8 mouse cellular contexts compared by ENCODE assay signal in the genomic region with DNA sequence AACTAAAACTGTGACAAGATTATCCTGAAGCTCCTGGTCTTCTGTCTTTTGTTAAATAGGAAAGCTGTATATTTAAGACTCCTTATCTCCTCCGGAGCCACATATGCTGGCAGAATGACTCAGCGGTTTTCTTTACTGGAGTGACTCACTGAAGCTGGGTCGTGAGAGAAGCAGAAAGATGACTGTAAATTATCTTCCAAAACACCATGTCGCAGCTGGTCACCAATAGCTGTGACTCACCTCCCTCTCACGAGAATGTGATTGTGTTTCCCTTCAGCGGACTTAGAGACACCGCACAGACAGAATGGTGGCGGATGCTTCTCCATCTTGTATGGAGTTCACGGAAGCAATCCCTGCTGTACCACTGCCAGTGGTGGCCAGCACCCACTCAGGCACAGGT. TPM values are rescaled to one million over a fixed set of nuclear protein-coding genes. Genes with fewer than 3 reads are reported as not detected.
DNase-seq lines count a peak whose midpoint lies in the region; ATAC-seq lines count a peak whose summit lies in the region.

No protein-coding gene starts in this region.

- peak; percentile 79 for ATAC-seq in stomach, embryonic 15.5 days (ENCODE audit: insufficient read depth, low FRiP score, low read depth)

- H3K9ac ChIP-seq in stomach, embryonic 15.5 days, result no peak overlapping the region

- 55% methylated on average over 9 of the region's 9 CpGs for WGBS in stomach, embryonic 15.5 days

- no peaks in the 10 kb centered on the region for H3K36me3 ChIP-seq in stomach, embryonic 15.5 days

- no peaks in the 10 kb centered on the region for H3K27me3 ChIP-seq in stomach, embryonic 15.5 days (replicated peaks)

- no peaks in the 10 kb centered on the region for H3K4me1 ChIP-seq in stomach, embryonic 15.5 days

- H3K9me3 ChIP-seq in stomach, embryonic 15.5 days, result no peaks in the 10 kb centered on the region

- H3K4me2 ChIP-seq in stomach, embryonic 15.5 days, result no peak overlapping the region

- peak; percentile 73 to 86 for DNase-seq in adrenal gland, adult (ENCODE audit: inconsistent age in 2 of 2, low spot score in 1 of 2)
- DNase-seq in adrenal gland, postnatal 4 days (ENCODE audit: low spot score in 2 of 2), result no peak
- peak; percentile 12 for DNase-seq in urinary bladder, postnatal 25 days (ENCODE audit: low spot score)
- DNase-seq in urinary bladder, postnatal 10 days (ENCODE audit: low spot score), result no peak
- DNase-seq in left cerebral cortex, postnatal 14 days (ENCODE audit: low spot score in 2 of 2), result peak; percentile 55 to 72
- DNase-seq in natural killer cell, adult 2 months (ENCODE audit: low spot score in 2 of 2), result no peak
- DNase-seq in cerebellum, postnatal 25 days, result no peak

- H3K4me3 ChIP-seq in stomach, embryonic 15.5 days (replicated peaks), result no peak overlapping the region

- H3K27ac ChIP-seq in stomach, embryonic 15.5 days, result no peak overlapping the region

- intact Hi-C loops in left cerebral cortex, postnatal 14 days (cut with DNase I), result no loop called here

RNA-seq across cellular contexts. Expression of gene Hpf1, which starts 30.6 kb away (rescaled TPM):
- total RNA-seq in adrenal gland, postnatal 4 days (2021), result 10 to 100 TPM; 36.7 to 40.4 TPM
- 10 to 100 TPM; 43.0 to 43.9 TPM for total RNA-seq in left cerebral cortex, postnatal 14 days (2021)
- 95.4 and 99.7 TPM in 2 replicates for polyA plus RNA-seq in stomach, embryonic 15.5 days (2015; fragmentation: Nextera tagmentation; extraction: Ambion mirVana)

Comparison
In these comparisons a context has a peak if more than half of its experiments do, and no peak if none do; other contexts are left out.
1. DNase-seq: peak in adrenal gland, adult (2 of 2), urinary bladder, postnatal 25 days (single experiment) and left cerebral cortex, postnatal 14 days (2 of 2); none in adrenal gland, postnatal 4 days (0 of 2), urinary bladder, postnatal 10 days (single experiment), natural killer cell, adult 2 months (0 of 2) and cerebellum, postnatal 25 days (0 of 2).